Mouse (Mus musculus) olfactory bulb, adult 2 months (tissue): ENCODE measurements around the gene Wars.

Source experiments
- CTCF ChIP-seq: fragments of 200-500 bp; IDR thresholded peaks from 2 replicates; pipeline ENCODE4 v1.5.1; 2012; ENCODE audit warnings: low read depth, mild to moderate bottlenecking, low read length, moderate library complexity; ENCODE audit not compliant: insufficient read depth
- POLR2A ChIP-seq: fragments of 200-500 bp; IDR thresholded peaks from 2 replicates; pipeline ENCODE4 v1.6.1; 2012; ENCODE audit warnings: mild to moderate bottlenecking, low read depth, low read length, moderate library complexity; ENCODE audit not compliant: insufficient read depth

- TF ChIP-seq CTCF (no peak), POLR2A (no peak)
These were observed 38.1 kb upstream of the Wars start for GRCm38 (mm10) chr12:108932113-108932512.
